Mouse (Mus musculus) gonadal fat pad, adult 2 months (tissue): Measurements from ENCODE around the gene Egfl7. TPM values are rescaled to one million over a fixed set of nuclear protein-coding genes. Genes with fewer than 3 reads are reported as not detected.

ENCODE experiments used
- DNase-seq: peaks from one replicate; pipeline ENCODE4 v3.0.0-alpha.2; 2012; ENCODE audit warnings: low read depth
- polyA plus RNA-seq: library from polyadenylated mRNA; depleted of rRNA; stranded (reverse); fragments of >200 nt; gene quantifications from 2 replicates; pipeline ENCODE4 v1.2.3, GENCODE M21; 2012

Egfl7 gene
- polyA plus RNA-seq, 1 experiment: 444 TPM

DNA sequence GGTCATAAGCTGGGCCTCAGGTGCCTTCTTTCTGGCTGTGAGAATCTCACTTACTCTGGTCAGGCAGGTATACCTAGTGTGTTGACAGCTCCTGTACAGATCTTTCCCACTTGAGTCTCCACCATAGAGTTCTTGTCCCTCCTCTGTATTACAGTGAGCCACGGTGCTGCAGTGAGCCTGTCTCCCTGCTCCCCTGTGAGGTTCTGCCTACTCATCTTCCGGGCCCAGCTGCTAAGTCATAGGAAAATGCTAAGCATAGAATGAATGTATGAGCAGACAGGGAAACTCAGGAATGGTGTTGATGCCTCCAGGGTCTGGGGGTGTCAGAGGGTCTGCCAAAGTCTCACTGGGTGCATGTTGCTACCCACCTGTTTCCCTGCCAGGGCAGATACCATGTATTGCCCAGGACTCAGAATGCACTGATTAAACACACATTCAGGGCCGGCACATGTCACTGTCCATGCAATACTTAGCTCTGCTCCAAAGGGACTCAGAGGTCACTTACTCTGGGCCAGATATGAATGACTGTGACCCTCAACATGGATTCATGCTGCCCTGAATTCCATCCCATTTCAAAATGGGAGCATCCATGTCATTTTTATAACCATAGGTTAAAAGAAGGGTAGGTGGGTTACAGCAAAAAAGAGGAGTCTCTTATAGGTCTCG, 35.8 kb downstream of the Egfl7 start:
- no peak for DNase-seq

DNA sequence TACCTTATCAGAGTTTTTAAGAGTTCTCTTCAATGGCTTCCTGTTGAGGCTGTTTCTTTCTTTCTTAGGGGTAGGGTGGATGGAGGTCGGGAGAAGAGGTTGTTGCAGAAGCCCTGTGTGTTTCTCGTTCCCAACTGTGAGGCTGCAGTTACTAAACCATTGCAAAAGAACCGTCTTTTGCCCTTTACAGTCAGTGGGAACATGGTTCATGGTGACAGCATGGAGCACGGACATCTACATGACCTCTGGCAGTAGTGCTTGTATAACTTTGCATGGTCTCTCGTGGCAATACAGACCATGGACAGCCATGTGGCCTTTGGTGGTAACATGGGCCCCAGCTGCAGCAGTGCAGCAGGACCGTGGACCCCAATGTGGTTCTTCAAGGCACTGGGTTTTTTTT, 37.5 kb downstream of the Egfl7 start:
- no peak for DNase-seq

DNA sequence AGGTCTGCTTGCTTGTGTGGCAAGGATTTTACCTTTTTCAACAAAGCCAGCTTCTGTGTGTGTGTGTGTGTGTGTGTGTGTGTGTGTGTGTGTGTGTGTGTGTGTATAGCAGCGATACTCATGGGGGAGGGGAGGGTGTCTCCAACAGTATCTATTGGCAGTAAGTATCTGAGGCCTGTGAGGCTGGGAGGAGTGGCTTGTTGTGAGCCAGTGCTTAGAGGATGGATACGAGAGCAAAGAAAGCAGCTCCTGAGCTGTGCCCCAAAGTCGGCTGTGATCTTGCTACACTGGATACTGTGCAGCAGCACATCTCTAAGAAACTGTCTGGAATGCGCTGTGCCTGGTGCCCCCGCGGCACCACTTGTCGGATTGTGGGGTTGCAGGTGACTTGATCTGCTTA, 38.1 kb downstream of the Egfl7 start:
- DNase-seq: no peak

DNA sequence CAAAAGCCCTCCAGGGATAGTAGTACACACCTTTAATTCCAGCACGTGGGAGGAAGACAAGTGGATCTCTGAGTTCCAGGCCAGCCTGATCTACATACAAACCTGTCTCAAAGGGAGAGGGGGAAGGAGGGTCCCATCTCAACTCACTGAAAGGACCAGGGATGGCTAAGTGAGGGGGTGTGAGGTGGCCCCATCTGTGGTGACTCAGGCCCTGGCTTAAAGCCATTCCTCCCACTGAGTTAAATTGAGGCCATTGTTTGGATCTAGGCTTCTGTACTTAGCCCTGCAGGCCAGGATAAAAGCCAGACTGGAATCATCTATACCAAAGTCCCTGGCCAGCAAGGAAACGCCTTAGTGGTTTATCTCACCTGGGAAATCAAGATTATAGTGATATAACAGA, 41.4 kb downstream of the Egfl7 start:
- peak; percentile 70 for DNase-seq

DNA sequence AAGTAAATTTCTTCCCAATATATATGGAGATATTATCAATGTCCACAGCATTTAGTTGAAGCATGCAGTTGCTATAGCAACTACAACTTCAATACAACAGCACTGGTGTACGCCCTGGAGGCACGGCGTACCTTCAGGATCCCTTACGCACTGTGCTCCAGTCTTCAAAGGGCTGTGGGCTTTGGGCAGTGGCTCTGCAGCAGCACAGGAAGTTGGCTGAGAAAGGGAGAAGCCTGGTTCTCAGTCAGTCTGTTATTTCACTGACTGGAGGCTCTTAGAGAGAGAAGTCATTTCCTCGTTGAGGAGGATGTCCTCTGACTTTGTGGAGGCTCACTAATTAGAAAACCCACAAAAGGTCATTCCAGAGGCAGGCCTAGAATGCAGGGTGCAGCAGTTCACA, 43.2 kb downstream of the Egfl7 start:
- DNase-seq: no peak

DNA sequence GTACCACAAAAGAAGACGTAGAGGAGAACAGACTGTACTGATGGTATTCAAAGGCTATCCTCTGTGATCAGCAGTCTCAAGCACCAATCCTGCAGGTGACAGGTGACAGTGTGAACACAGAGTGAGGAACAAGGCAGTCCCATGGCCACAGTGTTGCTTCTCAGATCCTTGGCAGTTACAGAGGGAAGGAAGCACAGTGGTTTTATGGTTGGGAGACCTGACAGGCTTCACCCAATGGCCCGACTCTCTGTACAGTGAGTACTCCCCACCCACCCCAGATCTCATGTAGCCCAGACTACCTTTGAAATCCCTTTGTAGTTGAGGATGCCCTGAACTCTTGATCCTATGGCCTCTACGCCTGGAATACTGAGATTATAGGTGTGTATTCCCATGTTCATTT, 45.6 kb downstream of the Egfl7 start:
- DNase-seq: no peak

DNA sequence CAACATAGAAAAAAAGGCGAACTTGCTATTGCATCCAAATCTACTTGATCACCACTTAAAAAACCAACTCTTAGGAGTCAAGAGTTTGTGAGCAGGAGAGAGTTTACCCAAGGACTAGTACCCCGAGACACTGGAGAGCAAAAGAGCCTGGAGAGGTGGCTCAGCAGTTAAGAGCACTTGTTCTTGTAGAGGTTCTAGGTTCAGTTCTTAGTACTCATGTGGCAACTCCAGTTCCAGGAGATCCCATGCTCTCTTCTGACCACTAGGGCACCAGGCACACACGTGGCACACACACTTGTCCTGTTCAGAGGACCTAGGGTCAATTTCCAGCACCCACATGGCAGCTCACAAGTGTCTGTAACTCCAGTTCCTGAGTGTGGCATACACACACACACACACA, 46.3 kb downstream of the Egfl7 start:
- DNase-seq: no peak

DNA sequence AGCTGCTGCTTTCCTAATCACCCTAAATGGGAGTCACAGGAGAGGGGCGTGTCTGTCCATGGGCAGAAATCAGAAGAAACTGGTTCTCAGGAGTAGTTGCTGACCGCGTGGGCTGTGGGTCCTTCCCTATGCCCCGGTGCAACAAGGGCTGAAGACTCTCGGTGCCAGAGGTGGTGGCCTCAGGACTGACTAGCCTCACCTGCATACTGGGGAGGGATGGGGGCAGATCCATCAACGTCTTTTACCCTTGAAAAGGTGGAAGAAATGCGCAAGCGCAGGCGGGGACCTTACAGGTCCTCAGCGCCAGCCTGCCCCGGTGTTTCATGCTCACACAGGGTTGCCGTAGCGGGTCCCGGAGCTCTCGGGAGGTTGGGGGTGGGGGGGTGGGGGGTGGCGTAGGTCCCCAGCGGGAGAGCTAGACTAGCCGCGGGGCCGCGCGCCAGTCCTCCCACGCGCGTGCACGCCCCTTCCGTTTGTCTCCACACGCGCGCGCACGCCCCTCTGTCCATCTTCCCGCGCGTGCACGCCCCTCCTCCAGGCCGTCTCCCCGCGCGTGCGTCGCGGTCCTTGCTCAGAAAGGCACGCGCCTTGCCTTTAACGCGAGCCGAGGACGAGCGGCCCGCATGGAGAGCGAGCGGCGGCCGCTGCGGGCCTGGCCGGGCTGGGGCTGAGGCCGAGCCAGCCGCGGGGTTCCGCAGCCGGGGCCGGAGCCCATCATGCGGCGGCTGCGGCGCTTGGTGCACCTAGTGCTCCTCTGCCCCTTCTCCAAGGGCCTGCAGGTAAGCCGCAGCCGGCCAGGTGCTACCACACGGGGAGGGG, 48.3 kb downstream of the Egfl7 start, which contains the start of gene Fam69b:
Gene Fam69b, plus strand, starts transcription at position 537 of the 819 bp plus-strand sequence.
- no peak for DNase-seq

DNA sequence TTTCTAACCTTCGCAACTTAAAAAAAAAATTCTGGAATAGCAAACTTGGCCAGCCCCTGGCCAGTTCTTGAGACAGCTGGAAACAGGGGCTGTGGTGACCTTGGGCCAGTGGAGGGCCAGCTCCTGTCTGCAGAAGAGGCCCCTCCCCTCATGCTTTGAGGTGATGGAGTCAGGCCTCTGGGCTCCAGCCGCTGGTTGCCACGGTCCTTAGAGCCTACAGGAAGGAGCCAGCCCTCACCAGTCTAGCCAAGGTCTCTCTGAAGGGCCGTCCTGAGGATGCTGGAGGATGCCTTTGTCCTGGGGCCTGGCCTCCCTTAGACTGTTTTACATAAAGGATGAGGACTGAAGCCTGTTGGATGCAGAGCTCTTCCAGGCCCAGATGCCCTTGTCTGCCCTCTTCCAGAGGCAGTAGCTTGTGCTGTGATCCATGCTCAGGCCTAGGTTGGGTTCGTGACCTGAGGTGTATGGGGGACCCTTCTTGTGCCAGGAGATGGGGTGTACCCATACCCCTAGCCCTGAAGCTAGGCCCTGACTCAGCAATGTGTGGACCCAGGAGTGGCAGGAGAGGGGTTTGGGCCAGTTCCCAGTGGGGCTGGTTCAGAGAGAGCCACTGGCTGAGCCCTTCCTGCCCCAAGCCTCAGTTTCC, 49.1 kb downstream of the Egfl7 start:
- DNase-seq: no peak

DNA sequence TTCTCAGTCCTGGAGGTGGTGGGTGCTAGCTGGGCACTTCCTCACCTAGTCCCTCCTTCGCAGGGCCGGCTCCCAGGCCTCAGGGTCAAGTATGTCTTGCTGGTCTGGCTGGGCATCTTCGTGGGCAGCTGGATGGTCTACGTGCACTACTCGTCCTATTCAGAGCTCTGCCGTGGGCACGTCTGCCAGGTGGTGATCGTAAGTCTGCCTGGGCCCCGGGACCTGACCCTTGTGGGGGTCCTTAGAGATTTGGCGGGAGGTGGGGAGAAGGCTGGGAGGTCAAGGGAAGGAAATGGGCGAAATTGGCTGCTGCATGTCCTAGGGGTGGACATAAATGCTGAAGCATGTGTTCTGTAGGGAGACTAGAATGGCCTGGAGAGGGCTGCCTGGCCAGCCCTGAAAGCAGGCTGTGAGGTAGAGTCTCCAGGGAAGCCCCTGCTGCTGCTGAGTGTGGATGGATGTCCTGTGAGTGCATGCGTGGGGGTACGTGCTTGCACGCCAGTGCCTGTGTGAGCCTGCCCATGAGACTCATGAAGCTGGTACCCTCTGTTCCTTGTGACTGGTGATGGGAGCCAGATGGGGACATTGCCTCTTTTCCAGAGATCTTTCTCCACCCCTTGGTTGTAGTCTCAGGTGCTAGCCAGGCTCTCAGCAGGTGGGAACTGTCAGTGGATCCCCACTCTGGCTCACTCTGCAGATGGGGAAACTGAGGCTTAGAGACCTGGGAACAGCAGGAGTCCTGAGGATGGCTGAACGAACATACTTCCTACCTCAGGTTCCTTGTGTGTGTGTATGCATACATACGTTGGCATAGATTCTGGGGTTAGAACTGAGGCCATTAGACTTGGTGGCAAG, 53.0 kb downstream of the Egfl7 start:
- no peak for DNase-seq

DNA sequence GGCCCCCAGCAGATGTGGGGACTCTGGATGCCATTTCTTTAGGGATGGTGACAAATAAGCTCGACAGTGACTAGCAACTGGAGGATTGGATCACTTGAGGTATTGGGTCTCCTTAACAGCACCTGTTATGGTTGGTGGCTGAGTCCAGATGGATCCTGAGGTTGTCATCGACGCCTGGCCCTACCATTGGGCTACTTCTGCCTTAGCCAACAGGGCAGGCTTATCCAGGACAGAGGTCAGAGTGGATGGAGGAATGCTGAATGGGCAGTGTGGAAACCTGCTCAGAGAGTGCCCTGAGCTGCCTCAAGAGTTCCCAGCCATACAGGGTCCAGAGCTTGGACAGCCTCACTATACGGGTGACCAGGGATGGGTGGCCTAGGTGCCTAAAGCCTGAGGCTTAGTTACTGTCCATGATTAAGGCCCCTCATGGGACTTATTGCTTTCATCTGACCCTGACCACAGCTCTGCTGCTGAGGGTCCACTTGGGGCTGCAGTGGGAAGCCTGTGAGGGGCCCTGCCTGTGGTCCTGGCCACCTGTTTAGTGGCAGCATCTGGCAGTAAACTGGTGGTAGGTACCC, 54.2 kb downstream of the Egfl7 start:
- no peak for DNase-seq

DNA sequence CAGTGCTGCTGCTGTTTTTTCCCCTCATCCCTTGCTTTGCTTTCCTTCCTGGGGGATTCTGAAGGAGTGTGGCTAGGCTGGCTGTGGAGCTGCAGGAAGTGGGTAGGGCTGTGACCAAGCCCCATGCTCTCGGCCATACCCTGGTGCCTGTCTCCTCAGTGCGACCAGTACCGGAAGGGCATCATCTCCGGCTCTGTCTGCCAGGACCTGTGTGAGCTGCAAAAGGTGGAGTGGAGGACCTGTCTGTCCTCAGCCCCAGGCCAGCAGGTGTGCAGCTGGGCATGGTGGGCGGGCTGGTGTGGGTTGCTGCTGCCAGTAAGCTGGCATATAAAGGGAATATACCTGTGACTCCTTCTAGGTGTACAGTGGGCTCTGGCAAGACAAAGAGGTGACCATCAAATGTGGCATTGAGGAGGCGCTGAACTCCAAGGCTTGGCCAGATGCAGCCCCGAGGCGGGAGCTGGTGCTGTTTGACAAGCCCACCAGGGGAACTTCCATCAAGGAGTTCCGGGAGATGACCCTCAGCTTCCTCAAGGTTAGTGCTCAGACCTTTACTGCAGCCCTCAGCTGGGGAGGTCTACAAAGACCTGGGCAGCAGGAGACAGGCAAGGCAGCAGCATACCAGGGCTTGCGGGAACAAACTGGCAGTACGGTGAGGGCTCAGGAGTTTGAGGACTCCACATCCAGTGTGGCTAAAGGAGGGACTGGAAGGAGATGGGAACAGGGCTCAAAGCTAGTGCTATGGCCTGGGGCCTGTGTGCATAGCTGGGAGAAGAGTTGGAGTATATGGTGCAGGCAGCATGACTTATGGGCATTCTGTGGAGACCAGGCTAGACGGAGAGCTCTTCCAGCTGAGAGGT, 55.0 kb downstream of the Egfl7 start:
- DNase-seq: no peak

DNA sequence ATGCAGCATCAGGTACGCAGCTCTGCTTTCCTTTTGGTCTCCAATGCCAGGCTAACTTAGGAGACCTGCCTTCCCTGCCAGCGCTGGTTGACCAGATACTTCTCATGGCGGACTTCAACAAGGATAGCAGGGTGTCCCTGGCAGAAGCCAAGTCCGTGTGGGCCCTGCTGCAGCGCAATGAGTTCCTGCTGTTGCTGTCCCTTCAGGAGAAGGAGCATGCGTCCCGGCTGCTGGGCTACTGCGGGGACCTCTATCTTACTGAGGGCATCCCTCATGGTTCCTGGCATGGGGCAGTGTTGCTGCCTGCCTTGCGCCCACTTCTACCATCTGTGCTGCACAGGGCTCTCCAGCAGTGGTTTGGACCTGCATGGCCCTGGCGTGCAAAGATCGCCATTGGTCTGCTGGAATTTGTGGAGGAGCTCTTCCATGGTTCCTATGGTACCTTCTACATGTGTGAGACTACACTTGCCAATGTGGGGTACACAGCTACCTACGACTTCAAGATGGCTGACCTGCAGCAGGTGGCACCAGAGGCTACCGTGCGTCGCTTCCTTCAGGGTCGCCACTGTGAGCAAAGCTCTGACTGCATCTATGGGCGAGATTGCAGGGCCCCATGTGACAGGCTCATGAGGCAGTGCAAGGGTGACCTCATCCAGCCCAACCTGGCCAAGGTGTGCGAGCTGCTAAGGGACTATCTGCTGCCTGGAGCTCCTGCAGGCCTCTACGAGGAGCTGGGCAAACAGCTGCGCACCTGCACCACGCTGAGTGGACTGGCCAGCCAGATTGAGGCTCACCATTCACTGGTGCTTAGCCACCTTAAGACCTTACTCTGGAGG, 55.9 kb downstream of the Egfl7 start:
- DNase-seq: no peak

DNA sequence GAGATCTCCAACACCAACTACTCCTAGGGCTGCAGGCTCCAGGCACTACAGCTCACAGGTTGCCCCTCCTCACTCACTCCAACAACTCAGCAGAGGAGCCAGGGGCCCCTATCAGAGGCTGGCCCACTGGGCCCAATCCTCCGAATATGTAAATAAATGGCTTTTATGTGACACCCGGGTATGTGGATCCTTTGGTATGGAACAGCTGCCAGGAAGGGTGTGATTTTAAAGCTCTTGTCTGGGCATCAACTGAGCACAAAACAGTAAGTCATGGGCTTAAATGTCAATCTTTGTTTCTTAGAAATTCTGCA, 56.5 kb downstream of the Egfl7 start:
- no peak for DNase-seq

DNA sequence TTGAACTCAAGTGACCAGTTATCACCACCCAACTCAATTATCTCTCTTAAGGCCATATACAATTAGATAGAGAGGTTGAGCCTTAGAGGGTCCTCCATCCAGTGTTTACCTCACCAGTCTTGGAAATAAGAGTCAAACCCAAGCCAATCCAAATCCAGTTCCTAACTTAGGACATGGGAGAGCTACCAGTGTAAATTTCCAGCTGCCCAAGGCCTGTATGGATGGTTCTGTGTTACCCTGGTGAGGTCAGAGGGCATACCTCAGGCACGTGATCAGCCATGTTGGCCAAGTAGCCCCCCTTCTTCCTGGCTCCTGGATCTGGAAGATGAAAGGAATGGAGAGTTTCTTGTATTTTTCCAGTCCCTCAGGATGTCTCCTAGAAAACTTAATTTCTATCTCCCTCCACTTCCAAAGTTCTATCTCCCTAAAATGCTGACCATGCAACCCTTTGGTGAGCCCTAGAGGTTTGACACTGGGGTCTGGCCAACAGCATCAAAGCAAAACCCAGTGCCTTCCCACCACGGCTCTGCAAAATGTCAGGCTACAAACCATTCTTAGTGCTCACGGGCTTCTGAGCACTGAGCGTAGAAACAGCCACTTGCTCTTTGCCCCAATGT, 57.6 kb downstream of the Egfl7 start:
- no peak for DNase-seq

DNA sequence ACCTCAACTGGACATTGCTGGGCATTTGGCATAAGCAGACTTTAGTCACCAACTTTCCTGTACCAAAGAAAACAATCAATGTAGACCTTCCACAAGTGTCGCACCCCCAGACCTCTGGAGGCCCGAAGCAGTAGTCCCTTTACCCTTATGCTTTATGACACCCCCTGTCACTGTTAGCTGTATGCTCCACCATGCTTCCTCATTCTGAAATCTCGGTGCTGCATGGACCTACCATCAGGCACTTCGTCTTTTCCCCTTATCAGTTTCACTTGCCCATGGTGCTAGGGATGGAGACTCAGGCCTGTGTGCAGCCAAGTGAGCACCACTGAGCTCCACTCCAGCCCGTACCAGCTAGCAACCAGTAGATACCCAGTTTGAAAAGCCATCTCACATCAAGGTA, 58.2 kb downstream of the Egfl7 start:
- no peak for DNase-seq

DNA sequence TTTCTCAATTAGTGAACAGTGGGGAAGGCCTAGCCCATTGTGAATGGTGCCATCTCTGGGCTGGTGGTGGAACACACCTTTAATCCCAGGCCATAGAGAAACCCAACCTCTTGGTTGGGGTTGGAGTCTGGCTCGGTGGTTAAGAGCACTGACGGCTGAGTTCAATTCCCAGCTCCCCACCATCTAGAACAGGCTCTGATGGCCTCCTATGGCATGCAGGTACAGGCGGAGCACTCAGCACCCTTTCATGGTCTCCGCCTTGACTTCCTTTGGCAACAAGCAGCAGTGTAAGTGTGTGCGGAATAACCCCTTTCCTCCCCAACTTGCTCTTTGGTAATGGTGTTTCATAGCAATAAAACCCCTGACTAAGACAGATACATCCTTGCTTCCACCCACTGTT, 58.8 kb downstream of the Egfl7 start:
- no peak for DNase-seq

DNA sequence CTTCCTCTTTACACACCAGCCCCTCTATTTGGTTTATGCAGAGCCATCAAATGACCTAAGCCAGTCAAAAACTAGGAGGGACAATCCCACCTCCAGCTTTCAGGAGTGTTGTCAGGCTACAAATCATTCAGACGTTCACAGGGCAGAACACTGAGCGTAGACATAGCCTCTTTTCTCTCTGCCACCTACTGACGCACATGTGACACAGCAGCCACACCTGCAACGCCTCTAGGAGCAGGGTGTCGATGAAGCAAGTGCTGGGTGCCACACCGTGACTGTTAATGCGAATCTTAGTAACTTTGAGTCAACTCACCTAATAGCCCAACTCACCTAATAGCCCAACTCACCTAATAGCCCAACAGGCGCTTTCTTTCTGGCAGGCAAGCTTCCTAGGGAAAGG, 59.3 kb downstream of the Egfl7 start:
- DNase-seq: peak; percentile 36
